8 mouse cellular contexts compared by ENCODE assay signal in genomic region chr7:79202336-79202735, GRCm38 (mm10). TPM values are rescaled to one million over a fixed set of nuclear protein-coding genes. Genes with fewer than 3 reads are reported as not detected.
DNase-seq lines count a peak whose midpoint lies in the region; ATAC-seq and TF ChIP-seq lines count a peak whose summit lies in the region.

No protein-coding gene starts in this region.

- no peak overlapping the region for H3K9ac ChIP-seq in hindbrain, embryonic 16.5 days (ENCODE audit: low read depth, low read length)
- H3K9ac ChIP-seq in hindbrain, embryonic 14.5 days, result no peak overlapping the region
- no peak overlapping the region for H3K9ac ChIP-seq in heart, embryonic 12.5 days
- no peak overlapping the region for H3K9ac ChIP-seq in kidney, embryonic 15.5 days

- H3K4me1 ChIP-seq in hindbrain, embryonic 16.5 days (ENCODE audit: control insufficient read depth, insufficient read depth, low read depth, low read length), result no peaks in the 10 kb centered on the region
- no peaks in the 10 kb centered on the region for H3K4me1 ChIP-seq in hindbrain, embryonic 14.5 days (replicated peaks; ENCODE audit: control insufficient read depth, insufficient read depth, low read length)
- H3K4me1 ChIP-seq in heart, embryonic 12.5 days (replicated peaks), result peaks cover 11% of the 10 kb centered on the region
- H3K4me1 ChIP-seq in kidney, embryonic 15.5 days, result peaks cover 5% of the 10 kb centered on the region
- H3K4me1 ChIP-seq in cerebellum, adult 2 months (ENCODE audit: control insufficient read depth, insufficient read depth, low read length), result no peaks in the 10 kb centered on the region

- WGBS in hindbrain, embryonic 16.5 days, result 68% methylated on average over 7 of the region's 7 CpGs
- 75% methylated on average over 7 of the region's 7 CpGs for WGBS in hindbrain, embryonic 14.5 days
- WGBS in heart, embryonic 12.5 days, result 29% methylated on average over 7 of the region's 7 CpGs
- 52% methylated on average over 7 of the region's 7 CpGs for WGBS in kidney, embryonic 15.5 days
- 70% methylated on average over 7 of the region's 7 CpGs for WGBS in cerebellum, adult 2 months

- no peak overlapping the region for H3K4me2 ChIP-seq in hindbrain, embryonic 16.5 days (ENCODE audit: low read length)
- H3K4me2 ChIP-seq in hindbrain, embryonic 14.5 days (replicated peaks), result no peak overlapping the region
- no peak overlapping the region for H3K4me2 ChIP-seq in heart, embryonic 12.5 days
- 0 out of 2 replicates have a peak overlapping the region, but pooled peaks have one; percentile 6 for H3K4me2 ChIP-seq in kidney, embryonic 15.5 days

- no peaks in the 10 kb centered on the region for H3K27me3 ChIP-seq in hindbrain, embryonic 16.5 days (replicated peaks; ENCODE audit: control insufficient read depth, insufficient read depth, low read length)
- H3K27me3 ChIP-seq in hindbrain, embryonic 14.5 days (ENCODE audit: control insufficient read depth, insufficient read depth, low read length), result no peaks in the 10 kb centered on the region
- no peaks in the 10 kb centered on the region for H3K27me3 ChIP-seq in heart, embryonic 12.5 days (replicated peaks)
- no peaks in the 10 kb centered on the region for H3K27me3 ChIP-seq in kidney, embryonic 15.5 days
- no peaks in the 10 kb centered on the region; the same call in 1 of the 2 replicates for H3K27me3 ChIP-seq in cerebellum, adult 2 months (ENCODE audit: control insufficient read depth, insufficient read depth, low read length)

- H3K4me3 ChIP-seq in hindbrain, embryonic 16.5 days (ENCODE audit: low read length), result no peak overlapping the region
- H3K4me3 ChIP-seq in hindbrain, embryonic 14.5 days (replicated peaks; ENCODE audit: low read length), result no peak overlapping the region
- no peak overlapping the region for H3K4me3 ChIP-seq in heart, embryonic 12.5 days
- no peak overlapping the region for H3K4me3 ChIP-seq in kidney, embryonic 15.5 days (replicated peaks)
- no peak overlapping the region for H3K4me3 ChIP-seq in cerebellum, adult 2 months (replicated peaks; ENCODE audit: insufficient read depth, low read depth, low read length)
- H3K4me3 ChIP-seq in left cerebral cortex, adult 2 months, result no peak overlapping the region

- H3K9me3 ChIP-seq in hindbrain, embryonic 16.5 days (ENCODE audit: control insufficient read depth, low read length), result no peaks in the 10 kb centered on the region
- no peaks in the 10 kb centered on the region for H3K9me3 ChIP-seq in hindbrain, embryonic 14.5 days (ENCODE audit: control insufficient read depth, low read length)
- H3K9me3 ChIP-seq in heart, embryonic 12.5 days (replicated peaks), result no peaks in the 10 kb centered on the region
- no peaks in the 10 kb centered on the region for H3K9me3 ChIP-seq in kidney, embryonic 15.5 days (replicated peaks)

- no peaks in the 10 kb centered on the region for H3K36me3 ChIP-seq in hindbrain, embryonic 16.5 days (ENCODE audit: control insufficient read depth, insufficient read depth, low read length)
- H3K36me3 ChIP-seq in hindbrain, embryonic 14.5 days (replicated peaks; ENCODE audit: control insufficient read depth, insufficient read depth), result no peaks in the 10 kb centered on the region
- H3K36me3 ChIP-seq in heart, embryonic 12.5 days, result no peaks in the 10 kb centered on the region
- no peaks in the 10 kb centered on the region for H3K36me3 ChIP-seq in kidney, embryonic 15.5 days

- no peak for DNase-seq in hindbrain, embryonic 14.5 days (ENCODE audit: low spot score)
- peak; percentile 43 for DNase-seq in skeletal muscle tissue, adult 2 months (ENCODE audit: low read depth, low spot score)
- DNase-seq in cerebellum, adult 2 months, result no peak
- DNase-seq in ovary, postnatal 36 days (ENCODE audit: low spot score), result no peak
- DNase-seq in left cerebral cortex, adult 2 months (ENCODE audit: extremely low spot score in 1 of 2, low spot score in 2 of 2), result no peak

- 0 out of 2 replicates have a peak overlapping the region, but pooled peaks have one; percentile 7 for H3K27ac ChIP-seq in hindbrain, embryonic 16.5 days (ENCODE audit: low read depth, low read length)
- H3K27ac ChIP-seq in hindbrain, embryonic 14.5 days, result no peak overlapping the region
- peak overlapping the region; percentile 61; the same call in 1 of the 2 replicates for H3K27ac ChIP-seq in heart, embryonic 12.5 days (ENCODE audit: poor library complexity, severe bottlenecking)
- peak overlapping the region; percentile 86 for H3K27ac ChIP-seq in kidney, embryonic 15.5 days
- H3K27ac ChIP-seq in cerebellum, adult 2 months (ENCODE audit: insufficient read depth, low read length), result no peak overlapping the region
- H3K27ac ChIP-seq in left cerebral cortex, adult 2 months, result no peak overlapping the region

- TF ChIP-seq CTCF in cerebellum, adult 2 months (IDR thresholded peaks at IDR 0.05; ENCODE audit: borderline replicate concordance, insufficient read depth, low read depth, low read length), result no peak
- TF ChIP-seq CTCF in left cerebral cortex, adult 2 months (IDR thresholded peaks at IDR 0.05), result no peak

- intact Hi-C loops in left cerebral cortex, adult 2 months (cut with DNase I), result no loop called here

- no peak for TF ChIP-seq POLR2A in cerebellum, adult 2 months (IDR thresholded peaks at IDR 0.05; ENCODE audit: borderline replicate concordance, insufficient read depth, low read length)

- ATAC-seq in hindbrain, embryonic 16.5 days, result no peak
- ATAC-seq in hindbrain, embryonic 14.5 days (ENCODE audit: low FRiP score), result no peak
- ATAC-seq in heart, embryonic 12.5 days (ENCODE audit: insufficient number of reproducible peaks, low FRiP score), result 0 out of 2 replicates have a peak, but pooled peaks have one; percentile 53
- peak; percentile 25; the same call in 1 of the 2 replicates for ATAC-seq in kidney, embryonic 15.5 days (replicated peaks; ENCODE audit: low FRiP score)

RNA-seq across cellular contexts. Expression of gene Mfge8, which starts 53.5 kb away (rescaled TPM):
- 281 and 351 TPM in 2 replicates for polyA plus RNA-seq in hindbrain, embryonic 16.5 days (2015; fragmentation: Nextera tagmentation; extraction: Ambion mirVana)
- 183 and 205 TPM in 2 replicates for polyA plus RNA-seq in hindbrain, embryonic 14.5 days (2014; fragmentation: Nextera tagmentation; extraction: Ambion mirVana)
- 263 and 264 TPM in 2 replicates for polyA plus RNA-seq in heart, embryonic 12.5 days (2016; fragmentation: Nextera tagmentation; extraction: Ambion mirVana)
- polyA plus RNA-seq in kidney, embryonic 15.5 days (2015; fragmentation: Nextera tagmentation; extraction: Ambion mirVana), result 249 and 265 TPM in 2 replicates
- polyA plus RNA-seq in cerebellum, adult 2 months (2012; rRNA removed), result 83.7 and 90.9 TPM in 2 replicates
- total RNA-seq in left cerebral cortex, adult 2 months (2021), result 100 to 1,000 TPM; 190 to 199 TPM

Comparison
In these comparisons a context has a peak if more than half of its experiments do, and no peak if none do; other contexts are left out.
1. H3K27ac ChIP-seq: peak in hindbrain, embryonic 16.5 days (single experiment), heart, embryonic 12.5 days (single experiment) and kidney, embryonic 15.5 days (single experiment); none in hindbrain, embryonic 14.5 days (single experiment), cerebellum, adult 2 months (single experiment) and left cerebral cortex, adult 2 months (single experiment).
2. ATAC-seq: peak in heart, embryonic 12.5 days (single experiment) and kidney, embryonic 15.5 days (single experiment); none in hindbrain, embryonic 16.5 days (single experiment) and hindbrain, embryonic 14.5 days (single experiment).